Mouse (Mus musculus) lung, embryonic 14.5 days (tissue): ENCODE data around the gene Olfr799. TPM values are rescaled to one million over a fixed set of nuclear protein-coding genes. Genes with fewer than 3 reads are reported as not detected.

Experiments used
- ATAC-seq: fragments of 200-750 bp; cut with Nextera tagmentation; 2 replicates; pipeline ENCODE4 v1.8.0; 2017; ENCODE audit warnings: mild to moderate bottlenecking, moderate TSS enrichment, moderate library complexity; ENCODE audit not compliant: insufficient read depth
- DNase-seq: peaks from one replicate; pipeline ENCODE4 v3.0.0-alpha.2; 2015
- H3K27ac ChIP-seq: fragments of 300-500 bp; sonication (generic); 2 replicates; pipeline ENCODE4 v1.5.1; 2014; ENCODE audit warnings: low read depth, mild to moderate bottlenecking, moderate library complexity
- H3K27me3 ChIP-seq: fragments of 300-500 bp; sonication (generic); 2 replicates; pipeline ENCODE4 v1.6.1; 2014; ENCODE audit warnings: low read length, control low read depth; ENCODE audit not compliant: insufficient read depth
- H3K36me3 ChIP-seq: fragments of 300-500 bp; sonication (generic); 2 replicates; pipeline ENCODE4 v1.6.1; 2014; ENCODE audit warnings: control low read depth; ENCODE audit not compliant: insufficient read depth
- H3K4me1 ChIP-seq: fragments of 300-500 bp; sonication (generic); 2 replicates; pipeline ENCODE4 v1.6.1; 2014; ENCODE audit warnings: antibody characterized with exemption, control low read depth; ENCODE audit not compliant: insufficient read depth
- H3K4me2 ChIP-seq: fragments of 300-500 bp; sonication (generic); 2 replicates; pipeline ENCODE4 v1.6.1; 2014; ENCODE audit warnings: mild to moderate bottlenecking
- H3K4me3 ChIP-seq: fragments of 300-500 bp; sonication (generic); 2 replicates; pipeline ENCODE4 v1.5.1; 2014; ENCODE audit warnings: low read depth, low read length
- H3K9ac ChIP-seq: fragments of 300-500 bp; sonication (generic); 2 replicates; pipeline ENCODE4 v1.6.1; 2014
- H3K9me3 ChIP-seq: fragments of 300-500 bp; sonication (generic); 2 replicates; pipeline ENCODE4 v1.6.1; 2016; ENCODE audit warnings: low read depth, low read length, control low read depth
- CTCF ChIP-seq: IDR thresholded peaks from 2 replicates; pipeline ENCODE4 v1.5.1; 2016; ENCODE audit warnings: antibody characterized with exemption, low read depth
- WGBS: fragments of 180-500 bp; shearing (Covaris S2); extraction: QIAGEN DNeasy Blood & Tissue Kit; methylation state at CpG from one replicate; pipeline ENCODE4 v1.1.7; 2014; 5-methylcytosine and 5-hydroxymethylcytosine counted together
- polyA plus RNA-seq: library from polyadenylated mRNA; unstranded; fragments of >200 nt; fragmentation: Nextera tagmentation; extraction: Ambion mirVana; gene quantifications from 2 replicates; pipeline ENCODE4 v1.2.1, GENCODE M21; 2014

Gene Olfr799
- polyA plus RNA-seq, 1 experiment from 2014 or later: not detected

DNA sequence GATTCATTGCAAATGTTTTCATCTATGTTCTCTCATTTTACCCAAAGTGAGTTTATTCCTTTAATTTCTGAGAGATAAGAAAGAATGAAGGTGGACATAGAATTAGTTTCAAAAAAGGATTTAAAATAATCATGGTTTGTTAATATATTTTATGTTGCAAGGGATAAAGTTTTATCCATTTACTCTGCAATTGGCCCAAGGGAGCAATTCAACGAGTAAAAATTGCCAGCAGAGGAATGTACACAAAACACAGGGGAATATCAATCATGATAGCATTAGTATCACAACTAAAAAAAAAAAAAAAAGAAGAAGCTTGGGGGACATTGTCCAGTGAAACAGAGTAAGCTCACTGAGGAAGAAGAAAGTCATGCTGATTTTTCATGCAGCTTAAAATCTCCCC, 50.8 kb downstream of the Olfr799 start, which contains the start of gene Olfr802:
Olfr802 (minus strand) TSS at position 101 of the 400 bp plus-strand sequence.
- Histone ChIP-seq H3K9ac (no peak within 1 kb of the TSS), H3K4me2 (no peak within 1 kb of the TSS), H3K27me3 (no peaks in the 10 kb centered on the region), H3K36me3 (no peaks in the 10 kb centered on the region), H3K4me3 (no peak within 1 kb of the TSS), H3K27ac (no peak within 1 kb of the TSS), H3K4me1 (no peaks in the 10 kb centered on the region), H3K9me3 (no peaks in the 10 kb centered on the region)
- 38% methylated on average over 1 of the region's 1 CpGs for WGBS
- DNase-seq (no peak), ATAC-seq (no peak)
- no peak for TF ChIP-seq CTCF

- Histone ChIP-seq H3K4me3 (no peak within 1 kb of the TSS), H3K9ac (no peak within 1 kb of the TSS), H3K4me2 (no peak within 1 kb of the TSS), H3K27me3 (no peaks in the 10 kb centered on the region), H3K36me3 (no peaks in the 10 kb centered on the region), H3K4me1 (no peaks in the 10 kb centered on the region), H3K9me3 (no peaks in the 10 kb centered on the region), H3K27ac (no peak within 1 kb of the TSS)
- DNase-seq (no peak), ATAC-seq (no peak)
- no peak for TF ChIP-seq CTCF
- 63% methylated on average over 2 of the region's 2 CpGs for WGBS
Measured at GRCm38 (mm10) chr10:129694186-129694585, 56.9 kb downstream of the Olfr799 start, which contains the start of gene Olfr803. Gene Olfr803 (minus strand): TSS chr10:129694286.

Other genes starting within 250 kb of the Olfr799 start
- gene Olfr785, start 232.1 kb upstream of the Olfr799 start, polyA plus RNA-seq: not detected in 2 replicates
- not detected in 2 replicates for gene Olfr786, start 210.2 kb upstream of the Olfr799 start, polyA plus RNA-seq
- not detected in 2 replicates for gene Olfr787, start 175.6 kb upstream of the Olfr799 start, polyA plus RNA-seq
- not detected in 2 replicates for gene Olfr788, start 166.5 kb upstream of the Olfr799 start, polyA plus RNA-seq
- not detected in 2 replicates for gene Olfr789, start 152.7 kb upstream of the Olfr799 start, polyA plus RNA-seq
- gene Olfr790, start 139.0 kb upstream of the Olfr799 start, polyA plus RNA-seq: not detected in 2 replicates
- gene Olfr791, start 115.7 kb upstream of the Olfr799 start, polyA plus RNA-seq: not detected in 2 replicates
- not detected in 2 replicates for gene Olfr792, start 98.3 kb upstream of the Olfr799 start, polyA plus RNA-seq
- gene Olfr794, start 69.8 kb upstream of the Olfr799 start, polyA plus RNA-seq: not detected in 2 replicates
- not detected in 2 replicates for gene Olfr796, start 24.9 kb upstream of the Olfr799 start, polyA plus RNA-seq
- gene Olfr798, start 9.6 kb upstream of the Olfr799 start, polyA plus RNA-seq: not detected in 2 replicates
- not detected in 2 replicates for gene Olfr800, start 20.2 kb downstream of the Olfr799 start, polyA plus RNA-seq
- gene Olfr801, start 36.4 kb downstream of the Olfr799 start, polyA plus RNA-seq: not detected in 2 replicates
- not detected in 2 replicates for gene Olfr802, start 50.7 kb downstream of the Olfr799 start, polyA plus RNA-seq
- gene Olfr803, start 56.8 kb downstream of the Olfr799 start, polyA plus RNA-seq: not detected in 2 replicates
- not detected in 2 replicates for gene Olfr804, start 65.7 kb downstream of the Olfr799 start, polyA plus RNA-seq
- not detected in 2 replicates for gene Olfr805, start 91.9 kb downstream of the Olfr799 start, polyA plus RNA-seq
- not detected in 2 replicates for gene Olfr806, start 104.4 kb downstream of the Olfr799 start, polyA plus RNA-seq
- not detected in 2 replicates for gene Olfr807, start 120.3 kb downstream of the Olfr799 start, polyA plus RNA-seq
- not detected in 2 replicates for gene Olfr808, start 128.0 kb downstream of the Olfr799 start, polyA plus RNA-seq
- not detected in 2 replicates for gene Olfr809, start 137.2 kb downstream of the Olfr799 start, polyA plus RNA-seq
- gene Olfr810, start 157.4 kb downstream of the Olfr799 start, polyA plus RNA-seq: not detected in 2 replicates
- gene Olfr811, start 166.9 kb downstream of the Olfr799 start, polyA plus RNA-seq: not detected in 2 replicates
- not detected in 2 replicates for gene Olfr812, start 208.6 kb downstream of the Olfr799 start, polyA plus RNA-seq
- gene Olfr813, start 217.9 kb downstream of the Olfr799 start, polyA plus RNA-seq: not detected in 2 replicates
- not detected in 2 replicates for gene Olfr814, start 242.4 kb downstream of the Olfr799 start, polyA plus RNA-seq